Mouse (Mus musculus): Measurements from ENCODE around the gene Lemd1. TPM values are rescaled to one million over a fixed set of nuclear protein-coding genes. Genes with fewer than 3 reads are reported as not detected.

The Lemd1 gene
- not detected for polyA plus RNA-seq (2017; shearing (Covaris generic))

GRCm38 (mm10) chr1:132191093-132191785 is at the start of gene Lemd1, which contains the start of gene AC124108.1:
Gene Lemd1 (plus strand): TSS chr1:132191431.
Gene AC124108.1 (plus strand): TSS chr1:132191457.

GRCm38 (mm10) chr1:132229667-132230066 is 38.4 kb downstream of the Lemd1 start, which contains the start of gene Gm10188:
Gene Gm10188 (minus strand): TSS chr1:132229767.

GRCm38 (mm10) chr1:132298425-132298800 is 107.2 kb downstream of the Lemd1 start, which contains the start of gene Klhdc8a:
Gene Klhdc8a (plus strand): TSS chr1:132298626.

Other genes with a start within 250 kb of the Lemd1 start
- not detected for gene Slc45a3, start 228.5 kb upstream of the Lemd1 start, polyA plus RNA-seq (2017; shearing (Covaris generic))
- 138 TPM for gene Elk4, start 183.8 kb upstream of the Lemd1 start, polyA plus RNA-seq (2017; shearing (Covaris generic))
- gene Mfsd4a, start 123.4 kb upstream of the Lemd1 start, polyA plus RNA-seq (2017; shearing (Covaris generic)): 79.3 TPM
- gene Cdk18, start 51.7 kb upstream of the Lemd1 start, polyA plus RNA-seq (2017; shearing (Covaris generic)): not detected
- not detected for gene AC124108.1, start within 50 bp of the Lemd1 start, polyA plus RNA-seq (2017; shearing (Covaris generic))
- gene Gm10188, start 38.3 kb downstream of the Lemd1 start, polyA plus RNA-seq (2017; shearing (Covaris generic)): not detected
- 0.07 TPM for gene Klhdc8a, start 107.2 kb downstream of the Lemd1 start, polyA plus RNA-seq (2017; shearing (Covaris generic))
- gene Nuak2, start 124.7 kb downstream of the Lemd1 start, polyA plus RNA-seq (2017; shearing (Covaris generic)): 11.6 TPM
- gene Tmcc2, start 199.8 kb downstream of the Lemd1 start, polyA plus RNA-seq (2017; shearing (Covaris generic)): 0.26 TPM
- 9.1 TPM for gene Dstyk, start 226.1 kb downstream of the Lemd1 start, polyA plus RNA-seq (2017; shearing (Covaris generic))

Measured in naive thymus-derived CD4-positive, alpha-beta T cell, adult 5 months (primary cell).